Mouse (Mus musculus) intestine, embryonic 15.5 days (tissue): ENCODE data around the gene Prkaca. TPM values are rescaled to one million over a fixed set of nuclear protein-coding genes. Genes with fewer than 3 reads are reported as not detected.

Experiments used
- ATAC-seq: fragments of 200-750 bp; cut with Nextera tagmentation; 2 replicates; pipeline ENCODE4 v1.8.0; 2017; ENCODE audit warnings: moderate TSS enrichment, moderate library complexity
- H3K27ac ChIP-seq: fragments of 300-500 bp; sonication (generic); 2 replicates; pipeline ENCODE4 v1.5.1; 2015; ENCODE audit warnings: mild to moderate bottlenecking, inconsistent platforms
- H3K27me3 ChIP-seq: fragments of 300-500 bp; sonication (generic); replicated peaks from 2 replicates; pipeline ENCODE4 v1.6.1; 2015; ENCODE audit warnings: inconsistent platforms
- H3K36me3 ChIP-seq: fragments of 300-500 bp; sonication (generic); 2 replicates; pipeline ENCODE4 v1.6.1; 2015; ENCODE audit warnings: inconsistent platforms
- H3K4me1 ChIP-seq: fragments of 300-500 bp; sonication (generic); replicated peaks from 2 replicates; pipeline ENCODE4 v1.6.1; 2015; ENCODE audit warnings: inconsistent platforms
- H3K4me2 ChIP-seq: fragments of 300-500 bp; sonication (generic); replicated peaks from 2 replicates; pipeline ENCODE4 v1.6.1; 2015; ENCODE audit warnings: mild to moderate bottlenecking, inconsistent platforms
- H3K4me3 ChIP-seq: fragments of 300-500 bp; sonication (generic); replicated peaks from 2 replicates; pipeline ENCODE4 v1.5.1; 2015; ENCODE audit warnings: inconsistent platforms
- H3K9ac ChIP-seq: fragments of 300-500 bp; sonication (generic); 2 replicates; pipeline ENCODE4 v1.6.1; 2015; ENCODE audit warnings: inconsistent platforms
- H3K9me3 ChIP-seq: fragments of 300-500 bp; sonication (generic); 2 replicates; pipeline ENCODE4 v1.6.1; 2016; ENCODE audit warnings: inconsistent platforms
- WGBS: fragments of 180-500 bp; shearing (Covaris S2); methylation state at CpG from one replicate; pipeline ENCODE4 v1.1.7; 2015; 5-methylcytosine and 5-hydroxymethylcytosine counted together
- polyA plus RNA-seq: library from polyadenylated mRNA; unstranded; fragments of >200 nt; fragmentation: Nextera tagmentation; extraction: Ambion mirVana; gene quantifications from 2 replicates; pipeline ENCODE4 v1.2.1, GENCODE M21; 2015

Prkaca gene
- polyA plus RNA-seq, 1 experiment from 2014 or later, result 121 TPM

DNA sequence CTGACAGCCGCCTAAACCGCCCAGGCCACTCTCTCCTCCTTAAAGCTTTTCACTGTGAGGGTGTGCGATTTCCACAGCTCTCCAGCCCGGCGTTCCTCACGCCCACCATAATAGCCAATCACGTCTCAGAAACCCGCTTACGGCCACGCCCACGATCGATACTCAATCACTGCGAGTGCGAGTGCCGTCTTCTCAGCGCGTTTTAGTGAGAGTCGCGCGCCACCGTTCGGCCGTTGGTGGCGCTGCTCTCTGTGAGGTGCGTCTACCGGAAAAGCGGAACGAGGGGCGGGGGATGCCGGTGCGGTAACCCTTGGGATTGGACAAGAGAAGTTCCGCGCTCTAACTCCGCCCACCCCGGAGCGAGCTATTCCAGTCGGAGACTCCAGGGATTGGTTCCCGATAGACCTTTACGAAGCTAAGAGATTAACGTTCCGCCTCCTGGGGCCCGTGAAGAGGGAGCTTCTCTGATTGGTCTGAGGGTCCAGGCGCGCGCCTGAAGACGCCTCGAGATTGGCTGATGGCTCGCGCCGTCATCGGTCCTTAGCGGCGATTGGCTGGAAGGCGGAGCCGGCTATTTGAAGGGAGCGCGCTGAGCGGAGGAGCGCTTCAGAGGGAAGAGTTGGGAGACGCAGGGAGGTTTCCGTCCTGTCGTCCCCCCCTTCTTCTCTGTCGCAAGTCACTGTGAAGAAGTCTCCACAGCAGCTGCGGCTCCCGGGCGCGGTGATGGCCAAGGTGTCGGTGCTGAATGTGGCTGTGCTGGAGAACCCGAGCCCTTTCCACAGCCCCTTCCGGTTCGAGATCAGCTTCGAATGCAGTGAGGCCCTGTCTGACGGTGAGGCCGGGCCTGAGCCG, 17.5 kb upstream of the Prkaca start, which contains the start of the genes Gm10644 and Asf1b:
Gene Gm10644, minus strand, starts transcription at position 100 of the 852 bp plus-strand sequence.
Gene Asf1b, plus strand, starts transcription at position 402 of the 852 bp plus-strand sequence.
- peak; percentile 99 for ATAC-seq
- WGBS, result under 1% methylated on average over 75 of the region's 75 CpGs
- H3K27ac ChIP-seq, result 0 out of 2 replicates have a peak within 1 kb of the TSS, but pooled peaks have one; percentile 27

DNA sequence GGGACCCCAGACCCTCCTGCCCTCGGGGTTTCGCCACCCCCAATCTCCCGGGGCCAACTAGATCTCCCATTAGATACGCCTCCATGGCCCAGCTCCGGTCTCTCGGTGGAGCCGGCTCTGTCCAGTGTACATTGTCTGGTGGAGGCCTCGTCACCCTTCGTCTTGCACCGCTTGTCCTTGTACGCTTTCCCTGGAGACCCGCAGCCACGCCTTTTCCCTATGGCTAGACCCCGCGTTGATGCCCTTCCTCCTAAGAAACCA, 16.9 kb upstream of the Prkaca start:
- no peak for ATAC-seq
- 1% methylated on average over 15 of the region's 15 CpGs for whole genome bisulfite sequencing
- peaks cover 11% of the 10 kb centered on the region for H3K4me1 ChIP-seq

More for the DNA sequence above, 17.5 kb upstream of the Prkaca start, which contains the start of the genes Gm10644 and Asf1b:
- Histone ChIP-seq H3K4me3 (peak within 1 kb of the TSS; percentile 73), H3K4me2 (peak within 1 kb of the TSS; percentile 90), H3K9ac (peak within 1 kb of the TSS; percentile 73), H3K9me3 (no peaks in the 10 kb centered on the region), H3K36me3 (no peaks in the 10 kb centered on the region), H3K4me1 (peaks cover 11% of the 10 kb centered on the region), H3K27me3 (no peaks in the 10 kb centered on the region)

DNA sequence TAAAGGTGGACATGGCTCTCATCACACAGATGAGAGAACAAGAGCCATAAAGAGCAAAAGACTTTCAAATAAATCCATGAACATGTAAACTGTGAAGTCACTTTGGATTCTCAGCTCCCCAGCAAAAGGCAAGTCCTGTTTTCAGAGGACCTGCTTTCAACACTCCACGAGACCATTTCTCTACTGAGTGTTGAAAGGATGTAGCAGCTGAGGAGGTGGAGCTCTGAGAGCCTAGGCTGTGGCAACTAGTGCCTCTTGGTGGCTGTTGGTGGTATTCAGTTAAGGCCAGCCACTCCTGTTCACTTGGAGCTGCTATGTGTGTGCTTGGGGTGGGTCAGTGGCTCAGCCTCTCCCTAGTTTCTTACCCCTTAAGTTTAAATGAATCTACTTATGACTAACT, 16.0 kb upstream of the Prkaca start:
- 29% methylated on average over 1 of the region's 1 CpGs for WGBS
- Histone ChIP-seq H3K27me3 (no peaks in the 10 kb centered on the region), H3K9ac (peak overlapping the region; percentile 73), H3K27ac (no peak overlapping the region), H3K4me1 (peaks cover 11% of the 10 kb centered on the region), H3K36me3 (no peaks in the 10 kb centered on the region), H3K9me3 (no peaks in the 10 kb centered on the region), H3K4me3 (peak overlapping the region; percentile 73), H3K4me2 (peak overlapping the region; percentile 90)
- no peak for ATAC-seq

More for the DNA sequence above, 16.9 kb upstream of the Prkaca start:
- Histone ChIP-seq H3K9me3 (no peaks in the 10 kb centered on the region), H3K27me3 (no peaks in the 10 kb centered on the region), H3K4me2 (peak overlapping the region; percentile 90), H3K27ac (no peak overlapping the region), H3K9ac (peak overlapping the region; percentile 73), H3K4me3 (peak overlapping the region; percentile 73), H3K36me3 (no peaks in the 10 kb centered on the region)

DNA sequence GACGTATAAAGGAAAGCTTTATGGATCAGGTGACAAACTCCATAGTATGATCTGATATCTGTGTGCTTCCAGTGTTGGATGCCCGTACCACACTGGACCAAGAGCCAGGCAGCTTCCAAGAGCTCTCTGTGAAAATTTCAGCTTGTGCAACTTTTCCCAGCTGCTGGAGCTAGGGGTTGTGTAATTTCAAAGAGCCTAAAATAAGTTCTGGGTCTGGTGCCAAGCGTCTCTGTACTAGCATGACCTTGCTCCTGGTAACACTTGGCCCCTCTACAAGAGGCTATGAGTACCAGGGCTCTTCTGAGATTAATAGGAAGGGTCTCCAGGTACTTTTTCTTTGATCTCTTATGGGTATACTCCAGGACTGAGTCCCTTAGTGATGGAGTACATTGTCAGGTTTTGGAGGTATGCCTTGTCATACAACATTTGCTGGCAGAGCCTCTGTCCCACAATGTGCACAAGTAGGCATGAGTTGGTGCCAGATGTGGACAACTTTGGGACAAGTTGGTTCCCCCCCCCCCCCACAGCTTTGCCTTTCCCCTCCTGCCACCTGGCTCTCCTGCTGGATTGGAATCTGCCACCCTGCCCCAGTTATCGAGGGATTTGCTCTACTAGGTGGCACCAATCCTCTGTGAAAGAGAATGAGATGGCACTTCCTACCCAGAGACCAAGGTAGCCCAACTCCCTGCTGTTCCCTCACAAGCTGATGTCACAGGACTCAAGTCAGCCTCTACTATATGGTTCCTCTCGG, 8.6 kb upstream of the Prkaca start:
- H3K27me3 ChIP-seq, result no peaks in the 10 kb centered on the region
- no peak overlapping the region for H3K4me3 ChIP-seq
- H3K27ac ChIP-seq, result no peak overlapping the region
- no peaks in the 10 kb centered on the region for H3K9me3 ChIP-seq
- peaks cover 11% of the 10 kb centered on the region; the same call in 1 of the 2 replicates for H3K36me3 ChIP-seq
- no peak for ATAC-seq
- H3K4me1 ChIP-seq, result no peaks in the 10 kb centered on the region
- H3K9ac ChIP-seq, result no peak overlapping the region
- WGBS, result 88% methylated on average over 5 of the region's 5 CpGs
- H3K4me2 ChIP-seq, result no peak overlapping the region

DNA sequence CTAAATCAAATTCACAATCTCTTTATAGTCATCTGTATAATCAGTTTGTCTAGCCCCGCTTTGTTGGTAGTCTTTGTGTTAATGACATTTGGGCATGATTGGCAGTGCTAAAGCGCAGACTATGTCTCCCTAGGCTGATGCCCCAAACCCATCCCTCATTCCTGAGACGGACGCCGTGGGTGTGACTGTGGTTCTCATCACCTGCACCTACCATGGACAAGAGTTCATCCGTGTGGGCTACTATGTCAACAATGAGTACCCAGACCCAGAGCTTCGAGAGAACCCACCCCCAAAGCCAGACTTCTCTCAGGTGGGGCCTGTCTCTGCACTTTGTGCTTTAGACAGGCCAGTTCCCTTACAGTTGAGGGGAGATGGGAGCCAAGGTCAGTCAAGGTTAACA, 5.1 kb upstream of the Prkaca start:
- H3K36me3 ChIP-seq, result peaks cover 13% of the 10 kb centered on the region; the same call in 1 of the 2 replicates
- H3K27ac ChIP-seq, result no peak overlapping the region
- peaks cover 8% of the 10 kb centered on the region; the same call in 1 of the 2 replicates for H3K4me1 ChIP-seq
- no peak overlapping the region for H3K9ac ChIP-seq
- H3K4me3 ChIP-seq, result no peak overlapping the region
- H3K9me3 ChIP-seq, result no peaks in the 10 kb centered on the region
- no peak overlapping the region for H3K4me2 ChIP-seq
- WGBS, result 93% methylated on average over 7 of the region's 7 CpGs
- no peaks in the 10 kb centered on the region for H3K27me3 ChIP-seq
- no peak for ATAC-seq

DNA sequence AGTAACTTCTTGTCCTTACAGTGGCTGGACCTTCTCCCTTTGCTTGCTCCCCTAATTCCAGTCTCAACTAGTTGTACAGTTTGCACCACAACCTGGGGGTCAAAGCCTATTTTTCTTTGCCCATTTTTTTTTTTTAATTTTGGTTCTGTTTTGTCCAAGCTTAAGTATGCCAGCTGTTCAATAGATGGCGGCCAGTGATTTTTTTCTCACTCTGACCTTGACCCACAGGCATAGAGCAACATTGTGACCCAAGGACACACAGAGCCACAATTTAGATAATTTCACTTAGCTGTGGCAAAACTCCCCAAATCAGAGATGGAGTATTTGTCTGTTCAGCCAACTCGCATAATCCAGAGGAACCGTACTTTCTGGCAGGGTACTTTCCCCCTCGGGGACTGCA, 1.7 kb upstream of the Prkaca start:
- H3K4me3 ChIP-seq, result no peak overlapping the region
- no peak overlapping the region for H3K9ac ChIP-seq
- H3K36me3 ChIP-seq, result peaks cover 13% of the 10 kb centered on the region; the same call in 1 of the 2 replicates
- WGBS, result 91% methylated on average over 4 of the region's 4 CpGs
- H3K27me3 ChIP-seq, result no peaks in the 10 kb centered on the region
- H3K27ac ChIP-seq, result no peak overlapping the region
- no peaks in the 10 kb centered on the region for H3K9me3 ChIP-seq
- ATAC-seq, result no peak
- H3K4me1 ChIP-seq, result peaks cover 22% of the 10 kb centered on the region
- no peak overlapping the region for H3K4me2 ChIP-seq

DNA sequence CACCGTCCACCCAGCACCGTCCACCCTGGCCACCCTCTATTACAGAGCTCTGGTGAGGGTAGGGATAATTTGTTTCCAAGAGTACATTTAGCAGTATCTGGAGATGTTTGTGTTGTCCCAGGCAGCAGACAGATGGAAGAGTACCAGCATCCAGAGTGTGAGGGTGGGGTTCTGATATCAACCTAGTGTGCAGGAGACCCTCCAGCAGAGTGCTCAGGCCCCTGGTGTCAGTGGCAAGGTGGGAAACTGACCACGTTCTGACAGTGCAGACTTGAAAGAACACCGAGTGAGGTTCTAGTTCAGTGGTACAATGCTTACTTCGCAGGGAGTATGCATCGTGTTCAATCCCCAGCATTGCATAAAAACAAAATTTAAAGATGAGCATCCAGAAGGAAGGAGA, 1.1 kb upstream of the Prkaca start:
- H3K4me2 ChIP-seq, result peak overlapping the region; percentile 80
- H3K4me3 ChIP-seq, result peak overlapping the region; percentile 99
- no peak for ATAC-seq
- peak overlapping the region; percentile 68; the same call in 1 of the 2 replicates for H3K9ac ChIP-seq
- 0 out of 2 replicates have a peak overlapping the region, but pooled peaks have one; percentile 78 for H3K27ac ChIP-seq
- H3K9me3 ChIP-seq, result no peaks in the 10 kb centered on the region
- H3K27me3 ChIP-seq, result no peaks in the 10 kb centered on the region
- H3K4me1 ChIP-seq, result peaks cover 24% of the 10 kb centered on the region
- 77% methylated on average over 6 of the region's 6 CpGs for WGBS
- peaks cover 13% of the 10 kb centered on the region; the same call in 1 of the 2 replicates for H3K36me3 ChIP-seq

DNA sequence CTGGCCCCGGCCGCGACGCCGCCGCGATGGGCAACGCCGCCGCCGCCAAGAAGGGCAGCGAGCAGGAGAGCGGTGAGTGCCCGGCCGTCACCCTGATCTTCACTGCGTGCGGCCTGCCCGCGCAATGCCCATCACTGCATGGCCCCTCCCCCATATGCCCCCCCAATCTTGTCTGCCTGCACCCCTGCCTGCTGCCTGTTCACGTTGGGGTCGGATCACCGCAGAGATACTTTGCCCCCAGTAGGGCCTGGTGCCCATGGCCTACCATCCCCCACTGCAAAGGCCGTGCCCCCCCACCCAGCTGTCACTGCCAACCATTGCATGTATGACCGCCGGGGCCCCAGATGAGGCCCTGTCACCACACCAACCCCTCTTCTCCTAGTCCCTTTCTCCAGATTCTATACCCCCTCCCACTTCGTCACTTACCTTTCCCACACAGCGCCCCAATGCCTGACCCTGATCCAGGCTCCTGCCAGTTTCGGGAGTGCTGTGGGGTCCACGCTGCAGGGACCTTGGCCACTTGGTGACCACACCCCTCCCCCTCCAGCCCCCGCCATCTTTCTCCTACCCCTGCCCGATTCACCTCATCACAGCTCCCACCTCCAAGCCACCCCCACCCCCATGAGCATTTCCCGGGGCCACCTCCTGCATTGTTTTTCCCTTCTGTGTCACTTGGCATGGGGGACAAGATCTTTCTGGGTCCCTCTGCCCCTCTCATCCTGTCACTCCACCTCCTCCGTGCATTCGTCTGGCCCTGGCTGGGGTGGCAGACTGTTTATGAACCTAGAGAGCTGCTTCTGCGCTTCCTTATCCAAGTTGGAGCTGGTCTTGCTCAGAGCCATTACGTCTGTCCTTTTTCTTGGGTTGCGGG, 603 bp downstream of the Prkaca start:
- Histone ChIP-seq H3K9me3 (no peaks in the 10 kb centered on the region), H3K36me3 (peaks cover 5% of the 10 kb centered on the region; the same call in 1 of the 2 replicates), H3K4me1 (peaks cover 38% of the 10 kb centered on the region), H3K27me3 (no peaks in the 10 kb centered on the region), H3K4me3 (peak overlapping the region; percentile 99), H3K4me2 (peak overlapping the region; percentile 86), H3K27ac (peak overlapping the region; percentile 77; the same call in 1 of the 2 replicates), H3K9ac (peak overlapping the region; percentile 89)
- 2% methylated on average over 37 of the region's 37 CpGs for WGBS
- ATAC-seq, result peak; percentile 44; the same call in 1 of the 2 replicates

DNA sequence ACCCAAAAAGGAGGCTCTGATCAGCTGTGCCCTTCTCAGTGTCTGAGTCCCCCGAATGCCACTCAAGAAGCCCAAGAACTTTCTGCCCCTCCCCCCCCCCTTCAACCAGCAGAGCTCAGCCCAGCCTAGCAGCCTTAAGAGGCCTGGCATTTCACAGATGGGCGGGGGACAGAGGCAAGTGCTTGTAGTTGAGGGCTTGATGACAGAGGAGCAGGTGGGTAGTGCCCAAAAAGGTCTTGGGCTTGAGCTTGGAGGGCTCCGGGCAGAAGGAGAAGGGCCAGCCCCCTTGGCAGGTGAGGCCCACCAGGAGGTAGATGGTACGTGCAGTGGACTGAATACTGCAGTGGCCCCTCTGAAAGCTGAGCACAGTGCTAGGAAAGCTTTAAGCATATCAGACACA, 1.7 kb downstream of the Prkaca start:
- Histone ChIP-seq H3K4me3 (no peak overlapping the region), H3K9me3 (no peaks in the 10 kb centered on the region), H3K27me3 (no peaks in the 10 kb centered on the region), H3K9ac (no peak overlapping the region), H3K36me3 (no peaks in the 10 kb centered on the region), H3K4me1 (peaks cover 38% of the 10 kb centered on the region), H3K27ac (no peak overlapping the region), H3K4me2 (peak overlapping the region; percentile 86)
- 82% methylated on average over 4 of the region's 4 CpGs for WGBS
- no peak for ATAC-seq

DNA sequence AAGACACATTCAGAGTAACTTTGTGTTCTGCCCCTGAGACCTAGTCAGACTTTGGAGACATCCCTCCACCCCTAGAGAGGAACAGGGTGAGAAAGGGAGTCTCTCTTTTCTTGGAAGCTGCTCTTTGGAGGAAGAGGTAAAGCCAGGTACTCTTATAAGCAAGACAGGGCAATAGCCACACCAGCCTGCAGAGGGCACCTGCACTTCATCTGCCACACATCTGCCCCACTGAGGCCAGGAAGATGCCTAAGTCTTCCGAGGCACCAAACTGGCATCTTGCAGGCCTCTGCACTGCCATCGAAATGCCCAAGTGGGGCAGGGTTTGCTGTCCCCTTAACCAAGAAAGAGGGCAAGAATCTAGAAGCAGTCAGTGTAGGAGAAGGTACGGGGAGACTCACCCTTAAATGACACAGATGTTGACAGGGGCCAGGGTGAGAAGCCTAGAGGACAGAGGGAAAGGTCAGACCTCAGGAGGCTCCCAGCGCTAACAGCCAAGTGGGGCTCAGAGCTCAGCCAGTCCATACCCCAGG, 3.4 kb downstream of the Prkaca start:
- no peak for ATAC-seq
- no peak overlapping the region for H3K4me3 ChIP-seq
- no peaks in the 10 kb centered on the region for H3K9me3 ChIP-seq
- H3K36me3 ChIP-seq, result peaks cover 6% of the 10 kb centered on the region
- 84% methylated on average over 4 of the region's 4 CpGs for WGBS
- peaks cover 38% of the 10 kb centered on the region for H3K4me1 ChIP-seq
- no peak overlapping the region for H3K9ac ChIP-seq
- H3K27me3 ChIP-seq, result no peaks in the 10 kb centered on the region
- no peak overlapping the region for H3K27ac ChIP-seq
- no peak overlapping the region for H3K4me2 ChIP-seq

DNA sequence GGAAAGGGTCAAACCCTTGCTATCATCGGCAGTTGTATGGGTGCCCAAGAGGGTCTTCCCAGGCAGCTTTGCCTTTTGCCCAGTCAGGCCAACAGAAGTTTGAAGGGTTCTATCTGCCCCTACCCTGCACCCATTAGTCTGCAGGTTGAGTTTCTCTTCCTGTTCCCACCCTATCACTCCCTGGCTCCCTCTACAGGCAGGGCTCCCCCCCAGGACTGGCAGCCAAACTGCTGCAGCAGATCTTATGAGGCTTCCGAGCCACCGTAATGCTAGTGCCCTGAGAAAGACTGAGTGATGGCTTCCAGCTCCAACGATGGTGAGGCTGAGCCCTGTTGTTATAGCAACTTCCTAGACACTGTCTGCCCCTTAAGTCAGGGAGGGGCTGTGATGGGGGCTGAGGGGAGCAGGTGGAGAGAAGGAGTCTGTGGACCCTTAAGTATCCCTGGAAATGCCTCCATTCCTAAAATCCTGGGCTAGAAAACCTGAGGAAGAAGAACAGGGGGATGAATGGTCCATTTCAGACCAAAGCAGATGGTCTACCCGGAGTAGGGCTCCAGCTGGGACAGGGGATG, 4.1 kb downstream of the Prkaca start:
- H3K36me3 ChIP-seq, result peaks cover 12% of the 10 kb centered on the region
- H3K27ac ChIP-seq, result no peak overlapping the region
- no peak overlapping the region for H3K9ac ChIP-seq
- H3K4me3 ChIP-seq, result no peak overlapping the region
- H3K4me2 ChIP-seq, result no peak overlapping the region
- ATAC-seq, result no peak
- H3K27me3 ChIP-seq, result no peaks in the 10 kb centered on the region
- H3K4me1 ChIP-seq, result peaks cover 32% of the 10 kb centered on the region
- H3K9me3 ChIP-seq, result no peaks in the 10 kb centered on the region
- 77% methylated on average over 5 of the region's 5 CpGs for WGBS
